Mouse (Mus musculus): ENCODE measurements around the gene D5Ertd579e.

GRCm38 (mm10) chr5:36570098-36570497 is 125.7 kb downstream of the D5Ertd579e start:
- TF ChIP-seq CTCF (conservative IDR thresholded peaks at IDR 0.05; ENCODE audit: low read length) (no peak), NANOG (IDR thresholded peaks at IDR 0.05; ENCODE audit: borderline replicate concordance, low read length) (no peak), POU5F1 (IDR thresholded peaks at IDR 0.05; ENCODE audit: borderline replicate concordance, low read length) (no peak)

Measured in E14TG2a.4 (cell line).